In genomic region chr16:61850310-61850709, GRCm38 (mm10) we compare ENCODE assay signal across 16 mouse cellular contexts.
DNase-seq lines count a peak whose midpoint lies in the region; ATAC-seq lines count a peak whose summit lies in the region.
"Had no signal": no experiment of that assay in that cellular context is flagged by ENCODE, and none has a peak within 500 bp of the region (broad histone marks: within the 10 kb centered on the region; RNA-seq: fewer than 3 reads in every experiment).

No protein-coding gene starts in this region.

- no peak overlapping the region for H3K4me2 ChIP-seq in midbrain, embryonic 14.5 days (ENCODE audit: low read length)
- no peak overlapping the region for H3K4me2 ChIP-seq in midbrain, embryonic 13.5 days (replicated peaks)
- H3K4me2 ChIP-seq in midbrain, embryonic 16.5 days (ENCODE audit: low read length), result no peak overlapping the region
- H3K4me2 ChIP-seq: intestine, embryonic 15.5 days; liver, embryonic 11.5 days had no signal

- no peak overlapping the region for H3K9ac ChIP-seq in midbrain, embryonic 14.5 days (replicated peaks; ENCODE audit: low read length)
- no peak overlapping the region for H3K9ac ChIP-seq in midbrain, embryonic 13.5 days (replicated peaks)
- no peak overlapping the region for H3K9ac ChIP-seq in midbrain, embryonic 16.5 days (ENCODE audit: low read depth, low read length)
- H3K9ac ChIP-seq: intestine, embryonic 15.5 days had no signal

- no peaks in the 10 kb centered on the region for H3K36me3 ChIP-seq in midbrain, embryonic 14.5 days (ENCODE audit: control insufficient read depth, insufficient read depth, low read length)
- H3K36me3 ChIP-seq in midbrain, embryonic 13.5 days, result no peaks in the 10 kb centered on the region
- H3K36me3 ChIP-seq in midbrain, embryonic 16.5 days (ENCODE audit: control insufficient read depth, insufficient read depth, low read length), result no peaks in the 10 kb centered on the region
- H3K36me3 ChIP-seq: intestine, embryonic 15.5 days; limb, embryonic 10.5 days had no signal

- H3K4me1 ChIP-seq in midbrain, embryonic 14.5 days (ENCODE audit: control insufficient read depth, insufficient read depth, low read length), result no peaks in the 10 kb centered on the region
- H3K4me1 ChIP-seq in midbrain, embryonic 13.5 days (replicated peaks), result no peaks in the 10 kb centered on the region
- H3K4me1 ChIP-seq in midbrain, embryonic 16.5 days (ENCODE audit: control insufficient read depth, insufficient read depth, low read length), result no peaks in the 10 kb centered on the region
- H3K4me1 ChIP-seq: intestine, embryonic 15.5 days; limb, embryonic 10.5 days had no signal

- no peaks in the 10 kb centered on the region for H3K27me3 ChIP-seq in midbrain, embryonic 14.5 days (ENCODE audit: control insufficient read depth, insufficient read depth, low read length)
- H3K27me3 ChIP-seq in midbrain, embryonic 13.5 days, result no peaks in the 10 kb centered on the region
- H3K27me3 ChIP-seq in midbrain, embryonic 16.5 days (ENCODE audit: control insufficient read depth, insufficient read depth, low read depth, low read length), result no peaks in the 10 kb centered on the region
- H3K27me3 ChIP-seq: intestine, embryonic 15.5 days had no signal

- H3K9me3 ChIP-seq in midbrain, embryonic 14.5 days (ENCODE audit: control insufficient read depth, low read length), result no peaks in the 10 kb centered on the region
- no peaks in the 10 kb centered on the region for H3K9me3 ChIP-seq in midbrain, embryonic 13.5 days
- H3K9me3 ChIP-seq in midbrain, embryonic 16.5 days (replicated peaks; ENCODE audit: control insufficient read depth, low read length, poor library complexity, severe bottlenecking), result no peaks in the 10 kb centered on the region
- H3K9me3 ChIP-seq: intestine, embryonic 15.5 days; limb, embryonic 10.5 days had no signal

- 95% methylated on average over 2 of the region's 2 CpGs for WGBS in midbrain, embryonic 14.5 days
- WGBS in midbrain, embryonic 13.5 days, result 87% methylated on average over 2 of the region's 2 CpGs
- WGBS in midbrain, embryonic 16.5 days, result 90% methylated on average over 2 of the region's 2 CpGs

- H3K27ac ChIP-seq in midbrain, embryonic 14.5 days (replicated peaks; ENCODE audit: low read depth, low read length), result no peak overlapping the region
- H3K27ac ChIP-seq in midbrain, embryonic 13.5 days, result no peak overlapping the region
- no peak overlapping the region for H3K27ac ChIP-seq in midbrain, embryonic 16.5 days (ENCODE audit: low read length)
- H3K27ac ChIP-seq: intestine, embryonic 15.5 days; limb, embryonic 10.5 days had no signal

- ATAC-seq in midbrain, embryonic 14.5 days (ENCODE audit: low FRiP score, low TSS enrichment), result no peak
- ATAC-seq in midbrain, embryonic 13.5 days, result no peak
- ATAC-seq in midbrain, embryonic 16.5 days, result no peak
- ATAC-seq: intestine, embryonic 15.5 days had no signal

- no peak overlapping the region for H3K4me3 ChIP-seq in midbrain, embryonic 14.5 days (replicated peaks; ENCODE audit: low read depth, low read length)
- H3K4me3 ChIP-seq in midbrain, embryonic 13.5 days (replicated peaks), result no peak overlapping the region
- H3K4me3 ChIP-seq in midbrain, embryonic 16.5 days (ENCODE audit: low read depth, low read length), result no peak overlapping the region
- H3K4me3 ChIP-seq: intestine, embryonic 15.5 days; limb, embryonic 10.5 days; myocyte had no signal

- DNase-seq in cerebellum, postnatal 10 days, result peak; percentile 56 to 60
- no peak for DNase-seq in cerebellum, adult 11 months
- peak; percentile 1 for DNase-seq in midbrain, embryonic 14.5 days
- DNase-seq in layer of hippocampus, adult 11-12 months (ENCODE audit: low spot score), result peak; percentile 21
- DNase-seq in layer of hippocampus, postnatal 36 days, result peak; percentile 8
- no peak for DNase-seq in adrenal gland, postnatal 10 days
- DNase-seq: adrenal gland, postnatal 14 days; heart, postnatal 4 days; lung, adult 2 months; lung, postnatal 36 days had no signal

Comparison
In these comparisons a context has a peak if more than half of its experiments do, and no peak if none do; other contexts are left out.
1. DNase-seq: peak in cerebellum, postnatal 10 days (2 of 2), midbrain, embryonic 14.5 days (single experiment), layer of hippocampus, adult 11-12 months (single experiment) and layer of hippocampus, postnatal 36 days (2 of 2); none in cerebellum, adult 11 months (single experiment) and adrenal gland, postnatal 10 days (single experiment).